Mouse (Mus musculus) adrenal gland (tissue): ENCODE measurements around the gene Cnpy3.
"Not testable (repeated sequence)": the region's sequence is repeated elsewhere in the genome, so short reads cannot be mapped to it uniquely, and the experiment has no call there.

Experiments
- intact Hi-C: fragments of 180-260 bp; cut with DNase I; formaldehyde crosslinking; loops from one replicate; pipeline ENCODE4 v1.15.1; 2025

The Cnpy3 gene

DNA sequence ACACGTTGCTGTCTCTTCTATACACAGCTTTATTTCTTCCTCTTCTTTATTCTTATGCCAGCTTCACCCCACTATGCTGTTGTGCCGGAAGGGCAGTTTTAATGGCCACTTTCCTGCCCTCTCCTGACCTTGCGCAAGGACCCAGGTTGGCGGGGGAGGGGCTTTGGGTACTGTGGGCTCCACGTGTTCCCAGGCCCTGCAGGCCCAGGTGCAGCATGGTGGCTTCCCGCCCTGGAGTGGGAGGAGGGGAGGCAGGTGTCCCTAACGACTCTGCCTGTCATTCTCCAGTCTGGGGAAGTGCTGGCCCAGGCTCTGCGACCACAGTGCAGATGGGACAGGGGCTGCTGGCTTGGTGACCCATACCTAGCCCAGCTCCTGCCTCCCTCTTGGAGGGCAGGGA lies 15.9 kb upstream of the Cnpy3 start:
- intact Hi-C loops, result no loop called here

DNA sequence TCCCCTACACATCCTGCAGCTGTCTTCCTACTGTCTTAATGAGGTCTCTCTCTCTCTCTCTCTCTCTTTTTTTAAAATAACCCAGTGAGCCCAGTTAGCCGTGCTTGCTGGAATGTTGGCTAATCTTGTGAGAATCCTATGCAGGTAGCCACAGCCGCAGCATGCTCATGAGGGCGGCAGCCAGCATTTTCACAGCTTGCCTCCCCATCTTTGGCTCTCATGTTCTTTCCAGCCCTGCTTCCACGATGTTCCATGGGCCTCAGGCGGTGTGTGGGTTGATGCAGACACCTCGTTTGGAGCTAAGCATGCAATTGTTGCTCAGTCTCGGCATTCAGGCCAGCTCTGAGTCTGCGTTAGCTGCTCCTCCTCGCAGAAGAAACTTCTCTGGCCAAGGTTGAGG lies 12.9 kb upstream of the Cnpy3 start:
- intact Hi-C loops, result not testable (repeated sequence)

DNA sequence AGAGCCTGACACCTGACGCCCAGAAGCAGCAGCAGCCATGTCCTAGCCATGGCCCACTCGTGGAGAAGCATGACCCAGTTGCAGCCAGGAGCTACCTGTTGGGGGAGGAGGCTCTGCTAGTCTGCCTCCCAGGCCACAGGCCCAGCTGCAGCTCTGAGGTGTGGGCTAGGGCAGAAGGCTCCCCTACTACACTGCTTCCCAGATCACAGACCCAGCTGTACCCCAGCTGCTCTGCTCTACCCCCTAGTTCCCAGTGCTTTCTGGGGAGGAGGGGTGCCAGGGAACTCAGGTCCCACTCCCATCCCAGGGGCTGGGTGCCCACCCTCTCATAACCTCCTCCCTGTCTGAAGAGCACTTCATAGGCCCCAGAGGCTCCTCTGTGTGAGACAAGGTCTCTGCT lies 11.5 kb upstream of the Cnpy3 start, which contains the start of gene Ptcra:
Ptcra (minus strand) TSS at position 169 of the 400 bp plus-strand sequence.
- intact Hi-C loops, result no loop called here

DNA sequence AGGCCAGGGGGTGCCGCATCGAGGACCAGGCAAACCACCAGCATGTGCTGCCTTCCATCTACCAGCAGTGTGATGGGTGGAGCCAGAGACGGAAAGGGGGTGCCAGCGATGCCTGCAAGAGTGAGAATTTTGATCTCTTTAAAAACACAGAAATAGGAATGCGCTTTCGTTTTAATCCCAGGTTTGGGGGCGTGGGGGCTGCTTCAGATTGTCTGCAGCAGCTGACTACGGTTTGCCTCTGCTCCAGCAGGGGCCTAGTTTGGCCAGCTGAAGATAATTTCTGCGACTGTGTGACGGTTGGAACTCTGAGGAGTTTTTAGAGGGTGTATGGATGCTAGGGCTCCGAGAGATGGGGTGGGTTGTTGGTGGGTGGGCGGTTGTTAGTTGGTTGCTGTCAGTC lies 6.7 kb upstream of the Cnpy3 start:
- intact Hi-C loops, result no loop called here

DNA sequence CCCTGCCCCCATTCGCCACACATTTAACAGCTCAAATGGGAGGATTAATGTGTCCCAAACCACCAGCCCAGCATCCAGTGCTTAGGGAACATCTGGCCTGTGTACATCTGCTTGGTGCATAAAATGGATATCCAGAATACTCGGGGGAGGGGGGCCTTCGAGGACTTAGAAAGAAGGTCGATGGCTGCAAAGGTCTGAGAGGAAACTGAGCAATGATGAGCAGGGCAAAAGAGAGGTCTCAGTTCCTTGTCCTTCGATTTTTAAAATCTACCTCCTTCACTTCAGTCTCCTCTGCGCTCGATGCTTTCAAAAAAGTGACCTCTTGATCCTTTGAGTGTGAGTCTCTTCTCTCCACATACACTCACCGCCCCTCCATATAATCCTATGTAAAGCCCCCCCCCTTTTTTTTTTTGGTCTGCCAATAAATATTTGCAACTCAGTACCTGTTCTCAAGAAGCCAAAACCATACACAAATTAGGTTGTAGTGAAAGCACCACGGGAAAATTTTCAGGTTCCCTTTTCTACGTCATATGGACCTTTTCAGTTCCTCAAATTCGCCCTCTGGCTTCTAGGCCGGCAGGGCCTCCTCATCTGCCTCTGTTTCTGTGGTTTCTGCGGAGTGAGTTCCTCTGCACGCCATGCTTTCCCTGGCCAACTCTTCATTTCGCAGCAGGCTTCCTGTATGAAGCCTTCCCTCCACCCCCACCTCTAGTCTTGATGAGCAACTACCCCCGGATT lies 789 bp downstream of the Cnpy3 start:
- intact Hi-C loops, result no loop called here

DNA sequence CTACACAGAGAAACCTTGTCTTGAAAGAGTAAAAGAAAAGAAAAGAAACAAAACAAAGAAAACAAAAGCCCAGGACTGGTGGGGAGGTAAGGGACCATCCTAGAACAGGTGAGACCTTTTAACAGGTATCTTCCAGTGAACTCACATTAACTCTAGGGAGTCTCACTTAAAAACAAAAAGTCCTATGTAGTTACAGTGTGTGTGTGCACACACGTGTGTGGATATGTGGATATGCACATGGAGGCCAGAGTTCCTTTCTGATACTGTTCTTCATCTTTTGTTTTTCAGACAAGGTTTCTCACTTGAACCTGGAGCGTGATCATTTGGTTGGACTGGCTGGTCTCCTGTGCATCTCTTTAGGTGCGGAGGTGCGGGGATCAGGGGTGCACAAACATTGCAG lies 1.4 kb downstream of the Cnpy3 start:
- intact Hi-C loops, result no loop called here

DNA sequence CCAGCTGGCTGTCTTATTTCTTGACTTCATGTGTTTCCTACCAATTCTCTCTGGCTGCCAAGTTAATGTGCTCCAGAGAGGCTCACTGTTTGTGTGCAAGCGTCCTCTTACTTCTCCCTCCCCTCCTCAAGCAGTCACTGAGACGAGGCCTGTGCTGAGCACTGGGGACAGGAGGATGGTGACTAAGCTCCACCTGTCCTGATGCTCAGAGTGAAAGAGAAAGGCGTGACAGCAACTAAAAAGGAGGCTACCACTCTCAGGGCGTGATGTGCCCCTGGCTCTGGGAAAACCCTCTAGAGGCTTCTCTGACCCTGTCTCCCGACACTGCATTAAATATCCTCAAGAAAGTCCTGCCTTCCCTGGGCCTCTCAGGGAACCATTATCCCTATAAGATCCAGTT lies 2.7 kb downstream of the Cnpy3 start:
- intact Hi-C loops, result no loop called here

DNA sequence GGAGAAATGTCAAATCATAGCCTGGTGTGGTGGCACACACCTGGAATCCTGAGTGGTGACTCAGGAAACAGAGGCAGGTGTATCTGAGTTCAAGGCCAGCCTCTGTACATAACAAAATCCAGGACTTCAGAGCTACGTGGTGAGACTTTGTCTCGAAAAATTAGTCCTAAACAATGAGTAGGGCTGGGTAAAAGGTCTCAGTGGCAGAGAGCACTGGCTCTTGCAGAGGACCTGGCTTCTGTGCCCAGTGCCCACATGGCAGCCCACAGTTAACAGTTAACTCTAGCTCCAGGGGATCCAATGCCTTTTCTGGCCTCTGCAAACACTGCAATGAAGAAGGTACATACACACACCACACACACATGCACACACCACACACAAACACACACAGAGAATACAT lies 4.2 kb downstream of the Cnpy3 start:
- intact Hi-C loops, result no loop called here

DNA sequence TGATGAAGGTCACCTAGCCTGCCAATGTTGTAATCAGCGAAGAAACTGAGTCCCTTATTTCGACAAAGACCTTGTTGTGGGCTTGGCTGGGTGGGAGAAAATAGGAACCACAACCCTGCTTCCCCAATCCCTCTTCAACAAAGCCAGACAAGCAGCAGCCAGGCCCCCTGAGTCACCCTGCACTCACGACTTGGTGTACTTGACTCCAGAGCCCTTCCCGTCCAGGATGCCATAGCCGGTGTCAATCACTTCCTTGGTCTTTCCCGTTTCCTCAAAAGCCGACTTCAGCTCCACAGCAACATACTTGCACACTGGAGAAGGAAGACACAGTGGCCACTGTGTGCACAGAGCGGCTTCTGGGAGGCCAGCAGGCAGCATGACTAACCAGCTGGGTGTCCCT lies 4.8 kb downstream of the Cnpy3 start:
- intact Hi-C loops, result no loop called here

DNA sequence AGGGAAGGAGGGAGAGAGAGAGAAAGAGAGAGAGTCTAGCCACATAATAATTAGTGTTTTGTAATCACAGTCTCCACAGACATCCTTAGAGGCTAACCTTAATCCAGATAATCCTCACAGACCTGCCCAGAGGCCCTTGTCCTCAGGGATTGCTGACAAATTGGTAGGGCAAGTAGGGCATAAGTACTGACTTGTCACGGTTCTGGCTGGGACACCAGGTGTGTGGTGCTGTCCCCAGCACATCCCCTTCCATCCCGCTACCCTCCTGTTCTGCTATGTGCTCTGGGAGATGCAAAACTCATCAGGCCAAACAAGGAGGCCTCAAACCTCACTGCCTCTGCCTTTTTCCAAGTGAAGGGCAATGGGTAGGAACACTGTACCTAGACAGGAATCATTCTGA lies 6.5 kb downstream of the Cnpy3 start:
- intact Hi-C loops, result no loop called here

DNA sequence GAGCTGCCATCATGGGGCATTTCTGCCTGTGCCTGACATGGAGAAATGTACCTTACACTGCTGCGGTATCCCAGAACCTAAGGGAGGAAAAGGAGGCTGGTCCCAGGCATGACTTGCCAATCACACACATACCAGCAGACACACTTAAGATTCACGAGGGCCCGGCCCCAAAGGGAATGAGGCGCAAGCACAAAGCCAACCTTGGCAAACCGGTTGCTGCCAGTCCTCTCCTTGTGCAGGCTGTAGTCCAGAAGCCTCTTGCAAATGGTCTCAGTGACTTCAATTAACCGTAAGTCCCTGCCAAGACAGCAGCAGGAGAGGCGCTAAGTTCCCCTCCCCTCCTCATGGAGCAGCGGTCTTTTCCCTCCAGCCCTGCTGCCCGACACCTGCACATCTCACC lies 9.0 kb downstream of the Cnpy3 start:
- intact Hi-C loops, result no loop called here

DNA sequence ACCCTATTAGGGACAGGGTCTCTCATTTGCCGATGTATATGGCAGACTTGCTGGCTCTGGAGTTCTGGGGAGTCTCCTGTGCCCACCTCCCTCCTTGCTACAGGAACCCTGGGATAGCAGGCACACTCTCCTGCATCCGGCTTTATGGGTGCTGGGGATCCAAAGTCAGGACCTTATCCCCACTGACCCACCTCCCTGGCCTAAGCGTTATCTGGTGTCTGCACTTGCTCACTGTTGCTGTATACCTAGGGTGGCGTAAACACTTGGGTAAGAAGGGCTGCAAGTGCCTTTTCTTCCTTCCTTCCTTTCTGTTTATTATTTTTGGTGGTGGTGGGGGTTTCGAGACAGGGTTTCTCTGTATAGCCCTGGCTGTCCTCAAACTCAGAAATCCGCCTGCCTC lies 10.7 kb downstream of the Cnpy3 start:
- intact Hi-C loops, result no loop called here

DNA sequence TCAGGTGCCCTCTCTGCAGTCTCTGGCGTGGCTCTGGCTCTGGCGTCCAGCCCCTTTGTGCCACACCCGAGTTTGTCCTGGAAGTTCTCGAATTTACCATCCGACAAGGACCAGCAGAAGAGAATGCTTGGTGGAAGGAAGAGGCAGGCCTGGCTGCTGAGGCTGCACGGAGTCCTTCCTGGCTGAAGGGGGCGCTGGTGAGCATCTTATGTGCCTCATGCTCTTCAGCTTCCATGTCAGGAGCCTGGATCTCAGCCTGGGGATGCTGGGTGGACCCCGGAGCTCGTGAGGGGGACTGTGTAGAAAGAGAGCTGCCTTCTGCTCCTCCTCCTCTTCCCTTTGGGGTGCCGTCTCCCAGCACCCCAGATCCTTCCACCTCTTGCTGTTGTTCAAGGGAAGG lies 15.9 kb downstream of the Cnpy3 start:
- intact Hi-C loops, result no loop called here

DNA sequence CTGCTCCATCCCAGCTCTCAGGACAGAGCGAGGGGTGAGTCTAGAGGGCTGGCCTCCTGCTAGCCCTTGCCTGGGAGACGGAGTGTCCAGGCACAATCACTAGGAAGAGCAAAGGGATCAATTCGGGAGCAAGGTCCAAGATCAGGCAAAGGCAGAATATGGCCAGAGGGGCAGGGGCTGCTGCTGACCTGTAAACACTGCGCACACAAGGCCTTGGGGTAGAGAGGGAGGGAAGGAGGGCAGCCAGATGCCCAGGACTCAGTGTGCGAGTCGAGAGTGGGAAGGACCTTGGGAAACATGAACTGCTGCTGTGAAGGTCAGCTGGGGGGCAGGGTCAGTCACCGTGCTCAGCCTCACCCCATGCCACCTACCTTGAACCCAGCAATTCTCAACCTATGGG lies 16.7 kb downstream of the Cnpy3 start:
- intact Hi-C loops, result no loop called here

DNA sequence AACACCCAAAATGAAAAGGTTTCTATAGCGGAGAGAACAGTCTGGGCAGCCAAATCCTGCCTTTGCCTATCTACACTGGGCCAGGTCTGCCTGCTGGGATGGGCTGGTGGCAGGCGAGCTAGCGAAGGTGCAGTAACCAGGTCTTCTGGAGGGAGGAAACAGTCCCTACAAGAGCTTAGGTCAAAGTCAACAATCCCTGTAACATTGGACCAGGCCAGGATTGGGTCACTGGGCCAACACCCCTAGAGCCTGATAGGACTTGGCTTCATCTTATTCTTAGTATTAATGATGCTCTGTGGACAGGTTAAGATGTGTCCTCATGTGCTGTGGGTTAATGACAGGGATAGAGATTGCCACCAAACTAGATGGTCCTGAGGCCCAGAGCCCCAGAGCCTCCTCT lies 18.0 kb downstream of the Cnpy3 start:
- intact Hi-C loops, result no loop called here

DNA sequence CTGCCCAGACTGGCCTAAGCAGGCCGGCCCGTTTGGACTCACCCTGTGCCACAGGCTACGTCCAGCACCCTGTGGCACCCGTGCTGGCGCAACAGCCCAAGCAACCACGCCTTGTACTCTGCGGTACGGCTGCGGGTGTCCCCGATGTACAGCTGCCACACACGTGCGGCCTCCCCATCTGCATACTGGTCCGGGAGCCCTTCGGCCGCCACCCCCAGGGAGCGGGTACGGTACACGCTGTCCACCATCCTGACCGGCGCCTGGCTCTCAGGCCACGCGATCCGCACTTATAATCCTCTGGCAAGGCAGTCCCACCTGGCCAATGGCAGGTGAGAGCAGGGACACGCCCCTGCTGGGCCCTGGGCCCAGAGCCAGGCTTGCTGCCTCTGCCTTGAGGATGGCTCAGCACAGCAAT lies 23.1 kb downstream of the Cnpy3 start, which contains the start of gene Gnmt:
Gnmt (minus strand) TSS at position 265 of the 415 bp plus-strand sequence.
- intact Hi-C loops, result no loop called here

DNA sequence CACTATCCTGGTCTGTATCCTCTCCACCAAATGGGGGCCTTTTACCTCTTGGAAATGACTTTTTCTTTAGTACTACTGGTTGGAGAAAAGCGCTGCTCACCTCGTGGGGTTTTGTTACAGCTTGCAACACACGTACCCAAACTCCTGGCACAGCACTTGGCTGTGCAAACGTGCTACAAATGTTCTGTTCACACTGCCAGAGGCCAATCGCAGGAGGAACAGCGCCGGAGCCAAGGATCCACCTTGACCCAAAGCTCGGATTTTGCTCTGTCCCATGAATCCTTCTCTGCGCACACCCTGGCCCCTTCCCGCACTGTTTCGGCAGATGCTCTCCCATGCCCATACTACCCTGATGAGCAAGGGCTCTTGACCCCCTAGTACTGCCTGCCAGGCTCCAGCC lies 23.5 kb downstream of the Cnpy3 start:
- intact Hi-C loops, result no loop called here

DNA sequence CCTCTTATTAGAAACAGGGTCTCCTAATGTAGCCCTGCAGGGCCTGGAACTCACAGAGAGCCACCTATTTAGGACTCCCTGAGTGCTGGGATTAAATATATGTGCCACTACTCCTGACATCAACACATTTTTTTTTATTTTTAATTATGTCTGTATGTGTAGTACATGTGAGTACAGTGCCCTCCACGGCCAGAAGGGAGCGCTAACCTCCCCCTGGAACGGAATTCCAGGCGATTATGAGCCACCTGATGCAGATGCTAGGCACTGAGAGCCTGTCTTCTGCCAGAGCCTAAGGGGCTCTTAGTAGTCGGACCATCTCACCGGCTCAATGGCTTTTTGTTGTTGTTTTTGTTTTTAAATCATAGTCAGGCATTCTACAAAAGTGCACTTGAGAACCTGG lies 24.0 kb downstream of the Cnpy3 start:
- intact Hi-C loops, result no loop called here

DNA sequence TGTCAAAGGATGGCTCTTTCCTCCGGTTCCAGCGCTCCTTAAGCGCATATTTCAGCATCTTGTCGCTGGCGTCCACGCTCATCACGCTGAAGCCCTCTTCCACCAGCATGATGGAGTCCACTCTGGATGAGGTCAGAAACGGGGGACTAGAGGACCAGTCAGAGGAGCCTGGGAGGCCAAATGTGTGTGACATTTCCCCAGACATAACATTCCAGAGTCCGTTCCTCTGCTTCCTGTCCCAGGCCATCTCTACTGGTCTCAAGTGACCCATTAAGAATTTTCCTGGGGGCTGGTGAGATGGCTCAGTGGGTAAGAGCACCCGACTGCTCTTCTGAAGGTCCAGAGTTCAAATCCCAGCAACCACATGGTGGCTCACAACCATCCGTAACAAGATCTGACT lies 24.7 kb downstream of the Cnpy3 start:
- intact Hi-C loops, result no loop called here

DNA sequence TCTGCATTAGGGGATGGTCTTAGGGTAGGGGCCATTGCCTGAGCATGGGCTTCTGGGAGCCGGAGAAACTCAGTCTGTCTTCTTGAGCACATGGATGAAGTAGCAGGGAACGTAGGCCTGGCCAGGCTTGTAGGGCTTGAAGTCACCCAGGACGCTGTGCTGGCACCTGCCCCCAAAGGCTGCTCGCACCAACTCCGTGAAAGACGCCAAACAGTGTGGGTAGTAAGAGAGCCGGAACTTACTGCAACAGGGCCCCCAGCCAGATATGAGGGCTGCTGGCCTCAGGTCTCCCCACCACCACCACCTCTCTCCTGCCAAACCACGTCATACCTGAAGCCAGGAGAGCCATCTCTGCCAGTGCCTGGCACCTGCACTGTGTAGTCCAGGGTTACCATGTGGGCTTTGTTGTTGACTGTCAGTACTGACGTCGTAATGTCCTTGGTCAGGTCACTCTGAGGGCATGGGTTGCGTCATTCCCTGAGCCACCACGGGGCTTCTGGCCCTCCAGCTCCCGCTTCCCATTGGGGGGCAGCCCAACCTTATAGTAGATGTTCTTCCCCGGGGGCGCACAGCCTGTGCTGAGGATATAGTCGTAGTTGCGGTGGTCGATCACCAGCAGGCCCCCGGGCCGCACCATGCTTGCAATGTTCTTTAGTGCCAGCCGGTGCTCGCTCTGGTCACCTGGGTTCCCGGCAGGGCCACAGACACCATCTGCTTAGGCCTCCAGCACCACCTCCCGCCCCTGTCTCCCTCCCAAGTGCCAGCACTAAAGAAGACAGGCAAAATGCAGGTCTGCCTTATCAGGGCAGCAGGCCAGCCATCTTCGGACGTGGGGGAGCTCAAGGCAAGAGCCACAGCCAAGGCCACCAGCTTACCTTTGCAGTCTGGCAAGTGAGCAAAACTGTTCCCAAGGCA lies 26.0 kb downstream of the Cnpy3 start:
- intact Hi-C loops, result no loop called here

DNA sequence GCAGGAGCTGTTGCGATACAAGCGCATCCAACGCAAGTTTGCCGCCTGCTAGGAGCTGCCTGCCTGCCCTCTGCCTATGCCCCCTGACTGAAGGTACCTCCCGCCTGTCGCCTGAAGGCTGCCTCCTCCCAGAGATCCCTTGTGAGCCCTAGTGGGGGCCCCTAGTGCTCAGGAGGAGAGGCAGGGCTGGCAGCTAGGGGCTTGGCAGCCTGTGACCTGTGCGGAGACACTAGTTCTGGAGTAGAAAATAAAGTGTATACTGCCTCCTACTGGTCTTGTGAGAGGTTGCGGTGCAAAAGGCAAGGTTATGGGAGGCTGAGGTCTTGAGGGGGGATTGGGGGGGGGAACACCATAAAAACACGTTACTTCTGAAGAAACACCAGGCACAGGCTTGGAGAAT lies 26.7 kb downstream of the Cnpy3 start:
- intact Hi-C loops, result no loop called here

DNA sequence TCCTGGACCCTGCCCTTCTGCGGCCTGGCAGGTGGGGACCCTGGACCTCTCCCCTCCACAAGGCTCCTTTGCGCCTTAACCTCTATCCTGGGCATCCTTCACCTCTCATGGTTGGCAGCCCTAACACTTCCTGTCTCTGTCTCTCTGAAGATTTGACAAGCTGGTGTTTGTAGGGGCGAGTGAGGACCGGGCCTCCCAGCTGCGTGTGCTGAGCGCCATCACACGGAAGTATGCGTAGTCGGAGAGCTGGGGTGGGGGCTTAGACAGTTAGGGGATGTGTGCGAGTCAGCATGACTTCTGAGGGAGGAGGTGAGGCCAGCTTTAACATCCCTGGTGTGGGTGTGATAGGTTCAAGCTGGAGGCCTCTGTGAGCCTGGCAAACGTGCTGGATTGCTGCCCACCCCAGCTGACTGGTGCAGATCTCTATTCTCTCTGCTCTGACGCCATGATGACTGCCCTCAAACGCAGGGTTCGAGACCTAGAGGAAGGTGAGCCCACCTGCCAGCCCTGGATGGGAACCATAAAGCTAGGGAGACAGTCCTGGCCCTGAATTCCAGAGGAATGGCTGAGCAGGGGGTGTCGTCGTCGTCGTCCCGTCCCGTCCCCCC lies 27.4 kb downstream of the Cnpy3 start:
- intact Hi-C loops, result no loop called here
